Mouse (Mus musculus) erythroid progenitor cell, adult 5-6 weeks (primary cell): ENCODE measurements around the gene Vmn1r50. TPM values are rescaled to one million over a fixed set of nuclear protein-coding genes. Genes with fewer than 3 reads are reported as not detected.
"Not testable (repeated sequence)": the region's sequence is repeated elsewhere in the genome, so short reads cannot be mapped to it uniquely, and the experiment has no call there.

Source experiments
- ATAC-seq: replicated peaks from 2 replicates; pipeline ENCODE4 v1.8.0; 2016; ENCODE audit warnings: moderate number of reproducible peaks, mild to moderate bottlenecking, moderate TSS enrichment, inconsistent platforms; ENCODE audit not compliant: poor library complexity, low FRiP score, severe bottlenecking
- total RNA-seq, 2 experiments: library from RNA; stranded (forward) in 1 of 2; stranded (reverse) in 1 of 2; fragments of 150-400 nt in 1 of 2; fragments of 186-747, 209-891 nt in 1 of 2; gene quantifications; 2 replicates each; pipeline versions ENCODE4 v1.2.3 to v1.2.4; 2015 to 2017; ENCODE audit warnings: low replicate concordance in 2 of 2

Vmn1r50 gene
- not detected in 2 replicates for total RNA-seq (2015; ENCODE audit: low replicate concordance)
- total RNA-seq (2017; ENCODE audit: low replicate concordance): not detected in 2 replicates

- ATAC-seq: no peak
Observed at GRCm38 (mm10) chr6:90101130-90101529, at the start of gene Vmn1r50. Vmn1r50 (plus strand) TSS chr6:90101430.

- no peak for ATAC-seq
Observed at GRCm38 (mm10) chr6:90078406-90078805, 22.8 kb upstream of the Vmn1r50 start, which contains the start of gene Vmn1r49. Vmn1r49 (minus strand) TSS chr6:90078506.

GRCm38 (mm10) chr6:90100566-90100965, 664 bp upstream of the Vmn1r50 start:
- ATAC-seq: no peak

GRCm38 (mm10) chr6:90122296-90122695, 21.1 kb downstream of the Vmn1r50 start, which contains the start of gene Vmn1r51:
Vmn1r51 (plus strand) TSS chr6:90122596.
- not testable (repeated sequence) for ATAC-seq

Other genes starting within 250 kb of the Vmn1r50 start
- not detected in 2 replicates for gene Vmn1r42, start 225.0 kb upstream of the Vmn1r50 start, total RNA-seq (2015; ENCODE audit: low replicate concordance)
- not detected in 2 replicates for gene Vmn1r42, start 225.0 kb upstream of the Vmn1r50 start, total RNA-seq (2017; ENCODE audit: low replicate concordance)
- not detected in 2 replicates for gene Vmn1r43, start 225.0 kb upstream of the Vmn1r50 start, total RNA-seq (2015; ENCODE audit: low replicate concordance)
- not detected in 2 replicates for gene Vmn1r43, start 225.0 kb upstream of the Vmn1r50 start, total RNA-seq (2017; ENCODE audit: low replicate concordance)
- gene Vmn1r44, start 217.8 kb upstream of the Vmn1r50 start, total RNA-seq (2015; ENCODE audit: low replicate concordance): not detected in 2 replicates
- gene Vmn1r44, start 217.8 kb upstream of the Vmn1r50 start, total RNA-seq (2017; ENCODE audit: low replicate concordance): not detected in 2 replicates
- not detected in 2 replicates for gene Vmn1r45, start 160.8 kb upstream of the Vmn1r50 start, total RNA-seq (2015; ENCODE audit: low replicate concordance)
- not detected in 2 replicates for gene Vmn1r45, start 160.8 kb upstream of the Vmn1r50 start, total RNA-seq (2017; ENCODE audit: low replicate concordance)
- gene Vmn1r46, start 132.1 kb upstream of the Vmn1r50 start, total RNA-seq (2015; ENCODE audit: low replicate concordance): not detected in 2 replicates
- gene Vmn1r46, start 132.1 kb upstream of the Vmn1r50 start, total RNA-seq (2017; ENCODE audit: low replicate concordance): 0.13 TPM in 1 of 2 replicates, not detected in the other
- gene Vmn1r47, start 85.3 kb upstream of the Vmn1r50 start, total RNA-seq (2015; ENCODE audit: low replicate concordance): not detected in 2 replicates
- not detected in 2 replicates for gene Vmn1r47, start 85.3 kb upstream of the Vmn1r50 start, total RNA-seq (2017; ENCODE audit: low replicate concordance)
- not detected in 2 replicates for gene Vmn1r48, start 64.6 kb upstream of the Vmn1r50 start, total RNA-seq (2015; ENCODE audit: low replicate concordance)
- not detected in 2 replicates for gene Vmn1r48, start 64.6 kb upstream of the Vmn1r50 start, total RNA-seq (2017; ENCODE audit: low replicate concordance)
- gene Vmn1r49, start 22.9 kb upstream of the Vmn1r50 start, total RNA-seq (2015; ENCODE audit: low replicate concordance): not detected in 2 replicates
- not detected in 2 replicates for gene Vmn1r49, start 22.9 kb upstream of the Vmn1r50 start, total RNA-seq (2017; ENCODE audit: low replicate concordance)
- not detected in 2 replicates for gene Vmn1r51, start 21.2 kb downstream of the Vmn1r50 start, total RNA-seq (2015; ENCODE audit: low replicate concordance)
- gene Vmn1r51, start 21.2 kb downstream of the Vmn1r50 start, total RNA-seq (2017; ENCODE audit: low replicate concordance): not detected in 2 replicates
- not detected in 2 replicates for gene Vmn1r52, start 73.4 kb downstream of the Vmn1r50 start, total RNA-seq (2015; ENCODE audit: low replicate concordance)
- gene Vmn1r52, start 73.4 kb downstream of the Vmn1r50 start, total RNA-seq (2017; ENCODE audit: low replicate concordance): not detected in 2 replicates
- not detected in 2 replicates for gene V1ra8, start 101.4 kb downstream of the Vmn1r50 start, total RNA-seq (2015; ENCODE audit: low replicate concordance)
- not detected in 2 replicates for gene V1ra8, start 101.4 kb downstream of the Vmn1r50 start, total RNA-seq (2017; ENCODE audit: low replicate concordance)
- gene Vmn1r53, start 123.0 kb downstream of the Vmn1r50 start, total RNA-seq (2015; ENCODE audit: low replicate concordance): not detected in 2 replicates
- gene Vmn1r53, start 123.0 kb downstream of the Vmn1r50 start, total RNA-seq (2017; ENCODE audit: low replicate concordance): not detected in 2 replicates
- gene Vmn1r54, start 144.9 kb downstream of the Vmn1r50 start, total RNA-seq (2015; ENCODE audit: low replicate concordance): not detected in 2 replicates
- gene Vmn1r54, start 144.9 kb downstream of the Vmn1r50 start, total RNA-seq (2017; ENCODE audit: low replicate concordance): not detected in 2 replicates
- gene BC048671, start 199.8 kb downstream of the Vmn1r50 start, total RNA-seq (2015; ENCODE audit: low replicate concordance): not detected in 2 replicates
- not detected in 2 replicates for gene BC048671, start 199.8 kb downstream of the Vmn1r50 start, total RNA-seq (2017; ENCODE audit: low replicate concordance)
- gene Chst13, start 223.8 kb downstream of the Vmn1r50 start, total RNA-seq (2015; ENCODE audit: low replicate concordance): 0.72 and 1.7 TPM in 2 replicates
- gene Chst13, start 223.8 kb downstream of the Vmn1r50 start, total RNA-seq (2017; ENCODE audit: low replicate concordance): not detected in 2 replicates
- gene Uroc1, start 231.9 kb downstream of the Vmn1r50 start, total RNA-seq (2015; ENCODE audit: low replicate concordance): not detected in 2 replicates
- not detected in 2 replicates for gene Uroc1, start 231.9 kb downstream of the Vmn1r50 start, total RNA-seq (2017; ENCODE audit: low replicate concordance)